Mouse (Mus musculus) mammary gland, adult 2 months (tissue): ENCODE data around the gene Rhox1. TPM values are rescaled to one million over a fixed set of nuclear protein-coding genes. Genes with fewer than 3 reads are reported as not detected.

Experiments
- polyA plus RNA-seq: library from polyadenylated mRNA; depleted of rRNA; stranded (reverse); fragments of >200 nt; gene quantifications from 2 replicates; pipeline ENCODE4 v1.2.3, GENCODE M21; 2012; ENCODE audit warnings: low replicate concordance; rRNA removed

Gene Rhox1
- not detected in 2 replicates for polyA plus RNA-seq

GRCm38 (mm10) chrX:37222158-37222557, at the start of gene Rhox1:
TSS of gene Rhox1 (minus strand) at chrX:37222258.

GRCm38 (mm10) chrX:37265038-37265437, 43.0 kb upstream of the Rhox1 start, which contains the start of gene Rhox4a:
TSS of gene Rhox4a (plus strand) at chrX:37265338.

GRCm38 (mm10) chrX:37249619-37250018, 27.6 kb upstream of the Rhox1 start, which contains the start of gene Rhox3a:
TSS of gene Rhox3a (plus strand) at chrX:37249919.

GRCm38 (mm10) chrX:37244676-37245075, 22.6 kb upstream of the Rhox1 start, which contains the start of gene Rhox2a:
TSS of gene Rhox2a (plus strand) at chrX:37244976.

GRCm38 (mm10) chrX:37210941-37211340, 11.1 kb downstream of the Rhox1 start, which contains the start of gene Gm9:
TSS of gene Gm9 (minus strand) at chrX:37211041.

GRCm38 (mm10) chrX:37191105-37191743, 30.8 kb downstream of the Rhox1 start, which contains the start of the genes Ndufa1 and Rnf113a1:
TSS of gene Ndufa1 (minus strand) at chrX:37191163.
TSS of gene Rnf113a1 (plus strand) at chrX:37191245.

GRCm38 (mm10) chrX:37168742-37169141, 53.3 kb downstream of the Rhox1 start, which contains the start of gene Akap14:
TSS of gene Akap14 (minus strand) at chrX:37168842.

Other genes starting within 250 kb of the Rhox1 start
- gene Sept6, start 230.5 kb downstream of the Rhox1 start, polyA plus RNA-seq = 13.2 and 29.8 TPM in 2 replicates
- gene Sowahd, start 173.4 kb downstream of the Rhox1 start, polyA plus RNA-seq = not detected in 2 replicates
- 42.2 and 119 TPM in 2 replicates for gene Rpl39, start 136.9 kb downstream of the Rhox1 start, polyA plus RNA-seq
- 1.7 and 2.8 TPM in 2 replicates for gene Upf3b, start 111.9 kb downstream of the Rhox1 start, polyA plus RNA-seq
- 2.6 and 3.3 TPM in 2 replicates for gene Nkap, start 95.5 kb downstream of the Rhox1 start, polyA plus RNA-seq
- not detected in 2 replicates for gene Akap14, start 53.4 kb downstream of the Rhox1 start, polyA plus RNA-seq
- gene Ndufa1, start 31.1 kb downstream of the Rhox1 start, polyA plus RNA-seq = 177 and 403 TPM in 2 replicates
- 1.2 and 2.6 TPM in 2 replicates for gene Rnf113a1, start 31.0 kb downstream of the Rhox1 start, polyA plus RNA-seq
- gene Gm9, start 11.2 kb downstream of the Rhox1 start, polyA plus RNA-seq = not detected in 2 replicates
- gene Rhox2a, start 22.7 kb upstream of the Rhox1 start, polyA plus RNA-seq = not detected in 2 replicates
- not detected in 2 replicates for gene Rhox3a, start 27.7 kb upstream of the Rhox1 start, polyA plus RNA-seq
- gene Rhox4a, start 43.1 kb upstream of the Rhox1 start, polyA plus RNA-seq = not detected in 2 replicates
- gene Rhox3a2, start 157.8 kb upstream of the Rhox1 start, polyA plus RNA-seq = not detected in 2 replicates
- not detected in 2 replicates for gene Rhox4a2, start 168.6 kb upstream of the Rhox1 start, polyA plus RNA-seq
- not detected in 2 replicates for gene Rhox2b, start 189.8 kb upstream of the Rhox1 start, polyA plus RNA-seq
- gene Rhox4b, start 210.2 kb upstream of the Rhox1 start, polyA plus RNA-seq = not detected in 2 replicates
- gene Rhox2c, start 231.4 kb upstream of the Rhox1 start, polyA plus RNA-seq = not detected in 2 replicates
- gene Rhox3c, start 236.3 kb upstream of the Rhox1 start, polyA plus RNA-seq = not detected in 2 replicates